13 mouse cellular contexts compared by ENCODE assay signal in genomic region chr9:118812221-118812620, GRCm38 (mm10).
"Had no signal": no experiment of that assay in that cellular context is flagged by ENCODE, and none has a peak within 500 bp of the region (broad histone marks: within the 10 kb centered on the region; RNA-seq: fewer than 3 reads in every experiment).

No protein-coding gene starts in this region.

- H3K9ac ChIP-seq: hindbrain, embryonic 12.5 days; liver, embryonic 12.5 days; neural tube, embryonic 12.5 days had no signal

- H3K27ac ChIP-seq: hindbrain, embryonic 12.5 days; left cerebral cortex, adult 2 months; liver, embryonic 12.5 days; neural tube, embryonic 12.5 days had no signal

- H3K4me3 ChIP-seq: hindbrain, embryonic 12.5 days; left cerebral cortex, adult 2 months; liver, embryonic 12.5 days; neural tube, embryonic 12.5 days had no signal

- H3K36me3 ChIP-seq: hindbrain, embryonic 12.5 days; liver, embryonic 12.5 days; neural tube, embryonic 12.5 days had no signal

- H3K4me2 ChIP-seq: hindbrain, embryonic 12.5 days; liver, embryonic 12.5 days; neural tube, embryonic 12.5 days had no signal

- H3K4me1 ChIP-seq: liver, embryonic 12.5 days had no signal

- ATAC-seq: hindbrain, embryonic 16.5 days; inflammation-experienced regulatory T-cells, adult 6 months; intestine, postnatal 0 days; liver, embryonic 12.5 days had no signal

- DNase-seq: midbrain, embryonic 14.5 days; retina, postnatal 1 day; right cerebral cortex, postnatal 4 days; spleen, adult 18-20 months; thymus, adult 18-20 months; thymus, postnatal 14 days had no signal

- H3K27me3 ChIP-seq: hindbrain, embryonic 12.5 days; liver, embryonic 12.5 days; neural tube, embryonic 12.5 days had no signal

- H3K9me3 ChIP-seq: liver, embryonic 12.5 days; neural tube, embryonic 12.5 days had no signal
